In genomic region chr5:115125211-115125871, GRCm38 (mm10) we compare ENCODE assay signal across 8 mouse cellular contexts. TPM values are rescaled to one million over a fixed set of nuclear protein-coding genes. Genes with fewer than 3 reads are reported as not detected.
DNase-seq lines count a peak whose midpoint lies in the region; ATAC-seq and TF ChIP-seq lines count a peak whose summit lies in the region.

No protein-coding gene starts in this region.

- no peak overlapping the region for H3K4me3 ChIP-seq in hindbrain, postnatal 0 days (ENCODE audit: low read length)
- H3K4me3 ChIP-seq in left cerebral cortex, adult 2 months = peak overlapping the region; percentile 28; the same call in 1 of the 2 replicates
- peak overlapping the region; percentile 62 for H3K4me3 ChIP-seq in megakaryocyte, embryonic 14.5 days (replicated peaks)

- H3K4me1 ChIP-seq in hindbrain, postnatal 0 days (ENCODE audit: insufficient read depth, low read length) = 0 out of 2 replicates have a peak, but pooled peaks cover 3% of the 10 kb centered on the region
- peaks cover 33% of the 10 kb centered on the region for H3K4me1 ChIP-seq in megakaryocyte, embryonic 14.5 days

- WGBS in hindbrain, postnatal 0 days = 8% methylated on average over 24 of the region's 24 CpGs

- intact Hi-C loops in left cerebral cortex, adult 2 months (cut with DNase I) = loop anchor here (2.0 kb wide), 3 partner anchors 31 to 111 kb away; no protein-coding TSS in a partner anchor

- peak overlapping the region; percentile 67; the same call in 1 of the 2 replicates for H3K27ac ChIP-seq in hindbrain, postnatal 0 days
- peak overlapping the region; percentile 73 for H3K27ac ChIP-seq in left cerebral cortex, adult 2 months

- DNase-seq in adrenal gland, adult (ENCODE audit: inconsistent age in 2 of 2, low spot score in 1 of 2) = peak; percentile 84 to 94
- DNase-seq in cerebellum, postnatal 4 days (ENCODE audit: low spot score in 2 of 2) = peak; percentile 72 to 88
- DNase-seq in gastrocnemius, adult 18-20 months (ENCODE audit: low spot score) = peak; percentile 86
- peak; percentile 90 for DNase-seq in hindbrain, postnatal 0 days (ENCODE audit: low spot score)
- peak; percentile 87 to 91 for DNase-seq in left cerebral cortex, adult 2 months (ENCODE audit: extremely low spot score in 1 of 2, low spot score in 2 of 2)
- DNase-seq in right cerebral cortex, postnatal 10 days (ENCODE audit: low spot score in 2 of 2) = peak; percentile 87 to 89
- peak; percentile 76 to 86 for DNase-seq in urinary bladder, postnatal 4 days (ENCODE audit: low spot score in 2 of 2)

- ATAC-seq in hindbrain, postnatal 0 days = peak; percentile 80

- peaks cover 43% of the 10 kb centered on the region for H3K36me3 ChIP-seq in hindbrain, postnatal 0 days (ENCODE audit: insufficient read depth, low read length)
- peaks cover 71% of the 10 kb centered on the region for H3K36me3 ChIP-seq in megakaryocyte, embryonic 14.5 days (replicated peaks; ENCODE audit: low read length)

- H3K4me2 ChIP-seq in hindbrain, postnatal 0 days (ENCODE audit: low read depth, low read length) = peak overlapping the region; percentile 18; the same call in 1 of the 2 replicates

- peak; percentile 96 for TF ChIP-seq CTCF in hindbrain, postnatal 0 days (IDR thresholded peaks at IDR 0.05; ENCODE audit: low read depth)
- peak; percentile 97 for TF ChIP-seq CTCF in left cerebral cortex, adult 2 months (IDR thresholded peaks at IDR 0.05)

- no peaks in the 10 kb centered on the region for H3K9me3 ChIP-seq in hindbrain, postnatal 0 days (ENCODE audit: low read length)
- H3K9me3 ChIP-seq in megakaryocyte, embryonic 14.5 days = no peaks in the 10 kb centered on the region

- no peak overlapping the region for H3K9ac ChIP-seq in hindbrain, postnatal 0 days (replicated peaks; ENCODE audit: low read length)

- no peaks in the 10 kb centered on the region for H3K27me3 ChIP-seq in hindbrain, postnatal 0 days (ENCODE audit: insufficient read depth, low read length)
- no peaks in the 10 kb centered on the region for H3K27me3 ChIP-seq in megakaryocyte, embryonic 14.5 days (replicated peaks)

RNA-seq across cellular contexts. Expression of gene Acads, which starts 6.2 kb away (rescaled TPM):
- total RNA-seq in gastrocnemius, adult 18-20 months (2021) = 10 to 100 TPM; 74.2 to 75.3 TPM
- 30.3 and 32.5 TPM in 2 replicates for total RNA-seq in hindbrain, postnatal 0 days (2014; rRNA removed)
- polyA plus RNA-seq in hindbrain, postnatal 0 days (2015; fragmentation: Nextera tagmentation; extraction: Ambion mirVana) = 22.1 and 25.3 TPM in 2 replicates
- total RNA-seq in left cerebral cortex, adult 2 months (2021) = 1 to 10 TPM; 6.5 to 7.2 TPM
- 34.8 and 43.5 TPM in 2 replicates for polyA plus RNA-seq in megakaryocyte, embryonic 14.5 days (2012; ENCODE audit: insufficient read depth, low replicate concordance)

RNA-seq across cellular contexts. Expression of gene Unc119b, which starts 9.4 kb away (rescaled TPM):
- total RNA-seq in gastrocnemius, adult 18-20 months (2021) = 10 to 100 TPM; 11.1 to 12.4 TPM
- total RNA-seq in hindbrain, postnatal 0 days (2014; rRNA removed) = 27.0 and 32.1 TPM in 2 replicates
- 22.5 and 23.4 TPM in 2 replicates for polyA plus RNA-seq in hindbrain, postnatal 0 days (2015; fragmentation: Nextera tagmentation; extraction: Ambion mirVana)
- 10 to 100 TPM; 25.2 to 31.0 TPM for total RNA-seq in left cerebral cortex, adult 2 months (2021)
- 13.4 and 25.4 TPM in 2 replicates for polyA plus RNA-seq in megakaryocyte, embryonic 14.5 days (2012; ENCODE audit: insufficient read depth, low replicate concordance)

RNA-seq across cellular contexts. Expression of gene Gm10401, which starts 27.2 kb away (rescaled TPM):
- not detected for total RNA-seq in gastrocnemius, adult 18-20 months (2021)
- not detected in 2 replicates for total RNA-seq in hindbrain, postnatal 0 days (2014; rRNA removed)
- polyA plus RNA-seq in hindbrain, postnatal 0 days (2015; fragmentation: Nextera tagmentation; extraction: Ambion mirVana) = 38.5 and 39.3 TPM in 2 replicates
- total RNA-seq in left cerebral cortex, adult 2 months (2021) = not detected
- polyA plus RNA-seq in megakaryocyte, embryonic 14.5 days (2012; ENCODE audit: insufficient read depth, low replicate concordance) = not detected in 2 replicates

RNA-seq across cellular contexts. Expression of gene Mlec, which starts 32.6 kb away (rescaled TPM):
- total RNA-seq in gastrocnemius, adult 18-20 months (2021) = 100 to 1,000 TPM; 149 to 158 TPM
- total RNA-seq in hindbrain, postnatal 0 days (2014; rRNA removed) = 65.5 and 80.9 TPM in 2 replicates
- polyA plus RNA-seq in hindbrain, postnatal 0 days (2015; fragmentation: Nextera tagmentation; extraction: Ambion mirVana) = 15.5 and 20.6 TPM in 2 replicates
- total RNA-seq in left cerebral cortex, adult 2 months (2021) = 10 to 100 TPM; 87.8 to 89.8 TPM
- polyA plus RNA-seq in megakaryocyte, embryonic 14.5 days (2012; ENCODE audit: insufficient read depth, low replicate concordance) = 69.9 and 84.4 TPM in 2 replicates
